Mouse (Mus musculus): Measurements from ENCODE around the gene Hfe.
A peak's percentile ranks its signal among the peaks of the same experiment; 100 is the strongest.
"Not testable (repeated sequence)": the region's sequence is repeated elsewhere in the genome, so short reads cannot be mapped to it uniquely, and the experiment has no call there.

Hfe gene

DNA sequence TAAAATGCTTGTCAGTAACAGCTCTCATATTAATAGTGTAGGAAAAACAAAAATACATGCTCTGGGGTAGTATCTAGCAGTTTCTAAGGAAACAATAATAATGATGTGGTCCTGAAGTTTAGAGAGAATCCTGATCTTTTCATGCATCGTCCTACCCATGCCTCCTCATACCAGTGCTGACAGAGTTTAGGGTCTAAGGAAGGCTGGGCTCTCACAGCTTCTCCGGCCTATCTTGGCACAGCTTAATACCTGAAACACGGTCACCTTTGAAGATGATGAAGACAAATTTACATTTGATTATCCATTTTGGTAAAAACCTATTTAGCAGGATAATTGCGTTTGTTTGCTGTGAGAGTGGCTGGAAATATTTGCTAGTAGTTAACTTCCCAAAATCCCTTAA, 33.3 kb upstream of the Hfe start:
- no peak for DNase-seq

- no peak for DNase-seq
Measured at GRCm38 (mm10) chr13:23743215-23743614, 32.6 kb upstream of the Hfe start.

DNA sequence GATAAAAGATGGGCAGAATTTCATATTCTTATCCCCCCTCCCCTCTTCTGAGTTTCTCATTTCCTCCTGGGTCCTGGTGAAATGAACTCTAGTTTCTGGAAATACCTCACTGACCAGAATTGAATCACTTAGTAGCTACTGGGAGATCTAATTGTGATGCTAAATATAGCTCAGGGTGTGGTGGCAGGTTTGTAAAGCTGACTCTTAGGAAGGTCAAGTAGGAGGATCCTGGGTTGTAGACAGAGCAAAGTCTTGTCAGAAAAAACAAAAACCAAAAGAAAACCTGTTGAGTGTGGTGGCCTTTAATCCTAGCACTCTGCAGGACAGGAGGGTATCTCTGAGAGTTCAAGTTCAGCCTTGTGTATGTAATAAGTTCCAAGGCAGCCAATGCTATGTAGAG, 31.4 kb upstream of the Hfe start:
- no peak for DNase-seq

- no peak for DNase-seq
Measured at GRCm38 (mm10) chr13:23740910-23741309, 30.3 kb upstream of the Hfe start.

DNA sequence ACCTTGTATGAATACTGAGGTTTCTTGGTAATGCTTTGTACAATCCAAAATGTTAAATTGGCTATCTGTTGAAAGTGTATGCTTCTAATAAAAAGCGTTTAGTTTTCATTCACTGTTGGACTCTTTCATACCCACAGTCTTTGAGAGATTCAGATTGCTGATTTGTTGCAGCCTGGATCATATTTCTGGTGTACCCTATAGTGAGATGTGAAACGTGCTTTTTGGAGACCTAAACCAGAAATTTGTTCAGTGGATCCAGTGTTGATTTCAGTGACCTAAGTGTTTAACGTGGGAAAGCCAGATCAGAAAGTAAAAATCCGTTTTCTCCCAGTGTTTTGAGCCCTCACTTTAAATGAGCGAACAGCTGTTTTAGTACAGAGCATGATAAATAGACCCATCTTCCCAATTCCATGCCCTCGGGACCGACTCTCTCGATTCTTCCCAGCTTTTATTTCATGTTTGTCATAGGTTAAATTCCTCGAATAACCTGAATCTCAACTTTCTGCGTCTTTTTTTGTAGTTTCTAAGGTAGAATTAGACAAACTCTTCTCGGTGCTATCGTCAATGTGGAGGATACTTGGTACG, 29.7 kb upstream of the Hfe start:
- DNase-seq, result no peak

GRCm38 (mm10) chr13:23739922-23740252, 29.2 kb upstream of the Hfe start:
- no peak for DNase-seq

DNA sequence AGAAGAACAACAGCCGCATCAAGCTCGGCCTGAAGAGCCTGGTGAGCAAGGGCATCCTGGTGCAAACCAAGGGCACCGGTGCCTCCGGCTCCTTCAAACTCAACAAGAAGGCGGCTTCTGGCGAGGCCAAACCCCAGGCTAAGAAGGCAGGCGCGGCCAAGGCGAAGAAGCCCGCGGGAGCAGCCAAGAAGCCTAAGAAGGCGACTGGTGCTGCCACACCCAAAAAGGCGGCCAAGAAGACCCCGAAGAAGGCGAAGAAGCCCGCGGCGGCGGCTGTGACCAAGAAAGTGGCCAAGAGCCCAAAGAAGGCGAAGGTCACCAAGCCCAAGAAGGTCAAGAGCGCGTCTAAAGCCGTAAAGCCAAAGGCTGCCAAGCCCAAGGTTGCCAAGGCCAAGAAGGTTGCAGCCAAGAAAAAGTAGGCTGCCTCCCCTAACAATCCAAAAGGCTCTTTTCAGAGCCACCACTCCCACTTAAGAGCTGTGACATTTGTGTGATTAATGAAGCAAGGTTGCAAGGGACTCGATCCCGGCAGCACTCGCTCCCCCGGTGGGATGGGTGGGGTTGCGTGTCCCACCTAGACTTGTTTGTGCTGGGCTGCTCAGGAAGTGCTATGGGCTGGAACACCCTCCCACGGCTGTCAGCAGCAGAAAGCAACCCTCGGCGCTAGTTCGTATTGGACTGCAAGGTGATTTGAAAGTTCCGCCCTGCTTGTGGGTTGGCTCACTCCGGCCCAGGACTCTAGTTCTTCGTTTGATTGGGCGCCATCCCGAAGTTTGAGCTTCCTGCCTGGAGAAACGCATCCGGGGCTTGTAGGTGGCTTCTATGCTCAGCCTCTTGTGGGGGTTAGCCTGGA, 28.6 kb upstream of the Hfe start:
- peak; percentile 84 to 86 for DNase-seq

GRCm38 (mm10) chr13:23738677-23739068, 28.0 kb upstream of the Hfe start, which contains the start of gene Hist1h1c:
TSS of gene Hist1h1c (plus strand) at chr13:23738808.
- peak; percentile 75 to 77 for DNase-seq

GRCm38 (mm10) chr13:23738041-23738440, 27.4 kb upstream of the Hfe start:
- no peak for DNase-seq

GRCm38 (mm10) chr13:23737091-23737490, 26.4 kb upstream of the Hfe start:
- no peak for DNase-seq

DNA sequence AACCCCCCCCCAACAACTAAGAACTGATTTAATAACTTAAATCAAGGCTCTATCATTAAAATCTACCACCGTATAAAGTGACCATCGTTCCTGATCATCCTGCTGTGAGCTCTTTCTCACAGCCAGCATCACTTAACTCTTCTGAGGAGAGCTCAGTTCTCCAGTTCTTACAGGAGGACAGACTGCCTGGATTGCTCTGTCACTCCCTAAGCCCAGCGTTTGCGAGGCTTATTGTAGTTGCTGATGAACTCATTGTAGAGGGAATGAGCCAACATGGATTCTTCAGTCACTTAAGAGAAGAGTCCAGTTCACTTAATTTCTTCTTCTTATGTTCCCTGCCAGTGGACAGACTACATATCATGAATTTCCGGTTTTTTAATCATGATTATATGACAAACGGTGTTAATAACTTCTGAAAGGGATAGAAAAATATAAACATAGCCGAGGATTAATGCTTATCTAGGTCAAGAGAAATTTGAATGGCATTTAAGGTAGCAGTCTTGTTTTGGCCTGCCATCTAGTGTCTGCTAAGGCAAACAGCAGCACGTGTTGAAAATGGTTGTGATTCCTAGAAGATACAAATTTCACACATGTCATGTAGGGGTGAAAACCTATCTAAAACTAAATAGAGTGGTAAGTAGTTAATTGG, 21.6 kb upstream of the Hfe start:
- no peak for DNase-seq

DNA sequence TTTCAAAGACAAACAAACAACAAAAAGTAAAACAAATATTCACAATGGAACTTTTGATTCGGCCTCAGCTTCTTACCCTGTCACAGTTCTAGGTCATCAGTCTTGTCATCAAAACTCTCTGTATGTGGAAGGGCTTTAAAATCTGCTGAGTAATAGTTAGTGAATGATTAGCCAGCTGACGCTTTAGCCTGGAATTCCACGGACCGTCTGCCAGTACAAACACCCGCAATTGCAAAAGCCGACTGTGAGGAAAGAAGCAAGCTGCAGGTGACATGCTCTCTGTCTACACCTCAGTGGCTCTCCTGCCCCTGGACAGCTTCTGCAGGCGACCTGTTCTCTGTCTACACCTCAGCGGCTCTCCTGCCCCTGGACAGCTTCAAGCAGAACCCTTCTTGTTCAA, 19.8 kb upstream of the Hfe start:
- DNase-seq, result no peak

DNA sequence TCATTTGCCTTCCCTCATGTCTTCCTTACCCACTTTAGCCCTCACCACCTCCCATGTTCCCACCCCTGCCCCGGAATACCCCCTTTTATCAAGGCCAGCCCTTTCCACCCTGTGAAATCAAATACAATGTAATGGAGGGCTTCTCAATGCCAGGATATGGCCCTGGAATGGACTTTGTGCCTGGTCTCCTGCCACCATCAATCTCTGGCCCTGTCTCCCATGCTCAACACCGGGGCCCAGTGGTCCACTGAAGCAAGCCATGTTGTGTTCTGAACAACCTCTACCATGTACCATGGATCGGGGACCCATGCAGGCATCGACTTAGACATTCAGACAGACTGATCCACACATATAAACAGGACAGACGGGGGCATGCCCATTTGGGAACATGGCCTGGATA, 19.1 kb upstream of the Hfe start:
- DNase-seq, result no peak

GRCm38 (mm10) chr13:23729192-23729525, 18.5 kb upstream of the Hfe start:
- DNase-seq, result no peak

DNA sequence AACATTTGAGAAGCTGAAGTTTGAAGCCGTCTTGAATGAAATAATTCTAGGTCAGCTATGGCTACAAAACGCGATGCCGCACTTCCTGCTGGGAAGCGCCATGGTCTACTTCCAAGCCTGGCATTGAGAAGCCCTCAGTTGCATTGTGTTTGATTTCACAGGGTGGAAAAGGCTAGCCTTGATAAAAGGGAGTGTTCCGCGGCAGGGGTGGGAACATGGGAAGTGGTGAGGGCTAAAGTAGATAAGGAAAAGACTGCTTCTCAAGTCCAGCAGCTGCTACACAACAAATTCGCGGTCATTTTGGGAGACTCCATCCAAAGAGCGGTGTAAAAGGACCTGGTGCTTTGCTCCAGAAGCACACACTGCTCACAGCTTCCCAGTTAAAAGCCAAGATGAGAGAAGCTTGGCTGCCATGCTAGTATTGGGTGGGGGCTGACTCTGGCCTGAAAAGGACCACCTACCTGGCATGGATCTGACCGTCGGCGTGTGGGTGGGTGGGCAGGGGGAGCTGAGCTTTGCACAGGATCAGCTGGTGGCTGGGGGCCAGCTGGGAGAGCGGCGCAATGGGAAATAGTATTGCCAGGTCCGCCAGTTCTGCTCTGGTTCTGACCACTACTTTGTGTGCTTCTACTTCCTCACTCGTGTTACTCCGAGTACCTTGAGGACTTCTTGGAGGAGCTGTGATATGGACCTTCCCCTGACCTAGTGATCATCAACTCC, 18.0 kb upstream of the Hfe start:
- DNase-seq, result no peak

DNA sequence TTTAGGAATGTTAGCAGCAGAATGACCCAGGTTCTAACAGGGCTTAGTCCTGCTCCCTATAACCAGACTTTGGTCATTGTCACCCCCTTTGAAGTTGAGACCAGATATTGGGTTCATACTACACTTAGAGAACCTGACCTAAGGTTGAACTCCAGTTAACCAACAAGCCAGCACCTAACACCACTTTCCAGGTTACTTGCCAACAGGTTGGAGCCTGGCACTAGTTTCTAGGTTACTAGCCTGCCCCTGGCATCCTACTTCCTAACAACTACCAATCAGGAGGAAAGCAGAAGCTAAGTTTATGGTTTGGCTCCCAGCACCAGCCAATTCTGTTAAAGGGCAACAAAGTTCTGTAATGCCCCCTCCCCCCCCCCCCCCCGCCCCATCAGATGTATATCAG, 14.6 kb upstream of the Hfe start:
- DNase-seq, result no peak

GRCm38 (mm10) chr13:23724239-23724638, 13.6 kb upstream of the Hfe start:
- no peak for DNase-seq

DNA sequence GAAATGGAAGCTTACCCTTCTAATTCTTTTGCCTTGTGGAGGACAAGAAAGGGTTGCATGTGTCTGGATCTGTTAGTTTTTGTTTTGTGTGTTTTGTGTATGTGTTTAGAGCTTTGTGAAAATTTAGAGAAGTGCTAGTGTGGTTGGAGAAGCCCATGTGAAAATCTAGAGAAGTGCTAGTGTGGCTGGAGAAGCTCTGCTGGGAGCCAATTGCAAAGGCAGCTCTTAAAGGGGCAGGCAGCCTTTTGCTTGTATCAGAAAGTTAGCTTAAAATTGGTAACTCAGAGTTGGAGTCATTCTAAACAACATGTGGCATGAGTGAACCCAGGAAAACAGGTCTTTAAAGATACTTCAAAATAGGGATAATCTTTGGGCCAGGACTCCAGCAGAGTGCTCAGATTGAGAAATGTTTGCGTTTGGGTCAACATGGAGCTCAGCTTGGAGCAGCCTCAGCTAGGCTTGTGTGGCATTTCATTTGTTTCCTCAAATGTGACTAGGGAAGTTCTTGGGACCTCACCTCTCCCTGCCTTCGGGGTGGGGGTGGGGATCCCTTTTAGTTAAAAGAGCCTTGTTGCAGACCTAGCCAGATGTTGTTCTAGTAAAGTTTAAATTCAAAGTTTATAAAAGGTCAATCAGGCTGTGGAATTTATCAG, 7.1 kb upstream of the Hfe start:
- DNase-seq, result not testable (repeated sequence)

DNA sequence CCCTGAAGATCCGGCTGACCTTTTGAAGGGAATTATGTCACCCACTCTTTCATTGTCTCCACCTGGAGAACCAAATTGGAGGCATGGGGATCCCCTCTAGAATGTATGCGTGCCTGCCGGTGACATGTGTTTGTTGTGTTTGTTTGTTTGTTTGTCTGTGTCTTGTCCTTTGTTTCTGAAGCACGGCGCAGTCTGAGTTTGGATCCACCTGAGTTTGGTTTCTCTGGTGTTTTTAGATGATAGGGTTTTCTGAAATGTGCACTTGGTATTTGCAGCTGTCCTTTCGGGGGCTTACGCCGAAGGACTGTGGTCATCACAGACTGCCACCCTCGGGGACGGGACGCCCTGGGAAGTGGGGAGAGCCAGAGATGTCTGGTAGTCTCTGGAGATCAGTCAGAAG, 6.5 kb upstream of the Hfe start:
- DNase-seq, result no peak

DNA sequence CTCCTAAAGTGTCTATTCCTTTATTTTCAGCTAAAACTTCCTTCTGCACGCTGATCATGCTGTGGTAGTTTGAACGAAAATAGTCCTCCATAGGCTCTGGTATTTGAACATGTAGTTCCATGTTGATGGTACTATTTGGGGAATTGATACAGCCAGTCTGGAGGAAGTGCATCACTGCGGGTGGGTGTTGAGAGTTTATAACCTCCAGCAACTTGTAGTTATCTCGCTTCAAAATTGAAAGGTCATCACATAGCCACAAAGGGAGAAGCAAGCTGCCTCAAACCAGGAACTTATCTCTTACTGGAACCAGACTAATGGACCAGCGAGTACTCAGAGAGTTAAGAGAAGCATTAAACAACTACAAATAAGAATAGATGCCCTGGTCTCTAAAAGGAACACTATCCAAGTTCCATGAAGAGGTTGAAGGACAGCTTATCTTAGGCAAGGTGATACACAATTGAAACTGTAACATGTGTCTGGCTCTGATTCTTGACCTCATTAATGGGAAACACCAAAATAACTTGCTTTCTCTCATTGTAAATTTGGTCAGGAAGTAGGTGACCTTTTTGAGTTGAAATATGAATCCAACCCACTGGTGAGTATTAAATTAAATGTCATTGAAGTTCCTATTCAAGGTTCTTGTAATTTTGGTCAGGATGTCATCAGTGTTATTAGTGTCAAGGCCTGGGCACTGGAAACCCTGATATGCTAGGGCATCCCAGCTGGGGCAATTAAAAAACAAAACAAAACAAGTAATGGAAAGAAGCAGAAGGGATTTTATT, 5.8 kb upstream of the Hfe start:
- DNase-seq, result no peak

- no peak for DNase-seq
Measured at GRCm38 (mm10) chr13:23709714-23710373, 810 bp downstream of the Hfe start.

- no peak for DNase-seq
Measured at GRCm38 (mm10) chr13:23708654-23709053, 2.0 kb downstream of the Hfe start.

Measured in cerebellum, postnatal 36 days (tissue).